Mouse (Mus musculus) thymus, postnatal 36 days (tissue): Measurements from ENCODE around the gene Washc4.

Experiments used
- DNase-seq, 2 experiments: peaks; one replicate each; pipeline ENCODE4 v3.0.0; 2022; ENCODE audit warnings: mixed read lengths in 2 of 2

The Washc4 gene

GRCm38 (mm10) chr10:83639881-83640386 lies 96.4 kb downstream of the Washc4 start:
- DNase-seq = no peak

DNA sequence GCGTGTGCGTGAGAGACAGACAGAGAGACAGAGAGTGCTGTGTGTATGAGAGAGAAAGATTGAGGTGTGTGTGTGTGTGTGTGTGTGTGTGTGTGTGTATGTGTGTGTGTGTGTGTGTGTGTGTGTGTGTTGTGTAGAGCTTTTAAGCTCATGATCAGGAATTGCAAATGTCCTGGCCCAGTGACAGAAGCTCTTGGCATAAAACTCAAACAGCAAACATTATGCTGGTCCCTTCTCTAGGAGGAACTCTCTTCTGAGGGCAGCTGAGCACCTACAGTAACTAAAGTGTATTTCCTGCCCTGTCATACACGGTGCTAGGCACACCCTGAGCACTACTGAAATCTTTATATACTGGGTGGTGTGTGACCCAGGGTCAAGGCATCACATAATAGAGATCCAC lies 98.1 kb downstream of the Washc4 start:
- no peak for DNase-seq

DNA sequence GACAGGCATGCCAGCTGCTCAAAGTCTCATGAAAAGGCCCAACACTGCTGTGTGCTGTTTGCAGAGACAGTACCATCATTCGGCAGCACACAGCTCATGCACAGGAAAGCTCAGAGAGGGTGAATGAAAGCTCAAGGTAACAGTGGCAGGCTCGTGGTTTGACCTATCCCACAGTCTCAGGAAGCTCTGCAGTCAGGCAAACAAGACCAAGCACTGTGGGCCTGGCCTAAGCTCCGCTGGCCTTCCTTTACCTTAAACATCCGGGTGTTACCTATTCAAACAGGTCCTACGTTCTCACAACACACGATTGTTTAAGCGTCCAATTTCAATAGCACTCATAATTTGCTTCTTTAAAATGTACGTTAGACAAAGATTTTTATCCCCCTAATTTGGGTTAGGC lies 100.6 kb downstream of the Washc4 start:
- no peak for DNase-seq

- no peak for DNase-seq
These were observed 101.5 kb downstream of the Washc4 start for GRCm38 (mm10) chr10:83644865-83645715.

GRCm38 (mm10) chr10:83645716-83645990 lies 102.1 kb downstream of the Washc4 start:
- no peak for DNase-seq
